Mouse (Mus musculus) hindlimb bud, embryonic 11.5 days (tissue): ENCODE measurements around the gene Cd244a.

Experiments
- DNase-seq: peaks from one replicate; pipeline ENCODE4 v3.0.0-alpha.2; 2012; ENCODE audit warnings: low read depth, low spot score; ENCODE audit errors: extremely low spot score

Gene Cd244a

DNA sequence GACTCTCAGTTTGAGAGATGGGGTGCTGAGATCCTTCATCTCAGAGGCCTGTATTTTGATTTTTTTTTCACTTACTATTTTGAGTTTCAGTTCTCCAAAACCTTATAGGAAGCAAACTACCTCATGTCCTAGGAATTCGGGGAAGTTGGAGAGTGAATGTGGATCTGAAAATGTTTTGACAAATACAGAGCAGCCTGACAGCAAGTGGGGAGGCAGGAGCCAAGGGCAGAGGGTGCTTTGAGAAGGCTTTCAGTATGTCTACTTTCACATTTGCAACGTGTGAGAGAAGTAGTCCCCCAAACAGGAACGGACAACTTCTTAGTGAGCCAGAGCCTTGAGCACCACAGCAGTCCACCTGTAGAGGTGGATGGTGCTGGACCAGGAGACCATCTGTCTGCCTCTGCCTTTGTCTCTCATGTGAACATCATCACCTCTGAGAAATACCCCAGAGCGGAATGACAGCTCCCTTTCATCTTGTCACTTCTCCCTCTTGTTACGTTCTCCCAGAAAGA lies 87.5 kb downstream of the Cd244a start:
- no peak for DNase-seq

DNA sequence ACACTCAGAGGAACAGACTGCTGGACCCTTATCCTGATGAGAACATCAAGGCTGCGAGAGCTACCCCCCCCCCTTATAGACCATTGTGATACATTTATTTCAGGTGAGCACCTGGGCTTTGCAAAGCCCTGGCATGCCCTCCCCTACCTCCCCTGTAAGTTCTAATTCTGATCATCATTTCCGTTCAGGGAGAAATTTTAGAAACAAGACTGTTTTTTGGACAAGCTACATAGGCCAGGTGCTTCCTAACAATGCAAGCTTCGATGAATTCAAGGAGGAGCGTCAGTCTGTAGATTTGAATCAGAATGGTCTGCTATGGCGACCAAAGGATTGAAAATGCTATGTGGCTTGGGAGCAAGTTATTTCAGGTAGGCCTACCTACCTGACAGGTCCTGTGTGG lies 88.7 kb downstream of the Cd244a start:
- DNase-seq, result no peak

DNA sequence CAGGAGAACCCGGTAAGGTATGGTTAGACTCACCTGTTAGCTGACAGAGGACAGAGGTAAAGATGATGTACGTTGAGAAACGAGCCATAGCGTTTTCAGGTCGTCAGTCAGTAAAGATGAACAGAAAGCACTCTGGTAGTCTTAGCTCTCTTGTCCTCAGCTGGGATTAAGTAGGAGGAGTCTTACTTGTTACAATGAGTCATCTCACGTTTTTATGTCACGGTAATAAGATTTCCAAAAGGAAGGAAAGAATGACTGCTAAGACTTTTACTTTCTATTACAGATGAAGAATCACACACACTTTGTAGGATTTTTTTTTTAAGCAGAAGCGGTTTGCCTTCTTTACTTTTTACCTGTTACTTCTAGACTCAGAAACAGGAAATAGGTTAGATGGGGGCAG lies 89.8 kb downstream of the Cd244a start:
- DNase-seq, result no peak

DNA sequence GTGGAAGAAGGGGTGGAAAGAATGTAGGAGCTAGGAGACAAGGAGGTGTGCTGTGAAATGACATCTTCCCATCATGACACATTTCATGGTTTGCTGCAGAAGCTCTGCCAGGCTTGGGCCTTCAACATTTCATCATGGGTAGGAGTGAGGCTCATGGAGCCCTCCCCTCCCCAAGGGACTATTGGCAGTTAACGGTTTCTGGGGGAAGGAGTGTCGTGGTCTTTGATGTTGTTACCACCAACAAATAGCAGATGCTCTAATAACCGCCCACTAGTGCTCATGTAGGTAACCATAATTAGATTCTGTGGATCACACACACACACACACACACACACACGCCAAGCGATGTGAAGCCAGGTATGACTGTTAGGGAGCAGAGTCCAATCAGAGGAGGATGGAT lies 93.7 kb downstream of the Cd244a start, which contains the start of gene Slamf7:
Gene Slamf7 (minus strand): TSS at position 302 of the 400 bp plus-strand sequence.
- no peak for DNase-seq

DNA sequence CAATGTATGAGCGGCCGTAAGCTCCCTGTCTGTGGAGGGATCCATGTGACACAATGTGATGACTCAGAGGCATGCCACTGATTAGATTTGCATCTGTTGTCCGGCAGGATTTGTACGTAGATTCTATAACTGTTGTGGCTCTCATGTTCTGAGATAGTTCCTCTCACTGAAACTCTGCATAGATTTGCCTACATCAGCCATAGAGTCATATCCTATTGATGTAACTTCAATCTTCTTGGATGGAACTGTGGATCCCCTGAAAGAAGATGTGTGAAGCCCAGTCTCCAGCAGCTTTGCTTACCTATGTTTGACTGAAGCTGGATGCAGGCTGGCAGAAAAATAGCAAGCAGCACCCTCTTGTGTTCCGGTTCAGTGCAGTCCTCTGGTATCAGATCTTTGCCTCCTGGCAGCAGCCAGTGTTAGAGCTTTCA lies 99.6 kb downstream of the Cd244a start:
- DNase-seq, result no peak
